Mouse (Mus musculus) thymus, postnatal 0 days (tissue): ENCODE results near the gene Fyb2. TPM values are rescaled to one million over a fixed set of nuclear protein-coding genes. Genes with fewer than 3 reads are reported as not detected.
"Not testable (repeated sequence)": the region's sequence is repeated elsewhere in the genome, so short reads cannot be mapped to it uniquely, and the experiment has no call there.

Source experiments
- DNase-seq: peaks from one replicate; pipeline ENCODE4 v3.0.0-alpha.2; 2015; ENCODE audit warnings: low spot score
- polyA plus RNA-seq: library from polyadenylated mRNA; unstranded; fragments of >200 nt; fragmentation: Nextera tagmentation; extraction: Ambion mirVana; gene quantifications from 2 replicates; pipeline ENCODE4 v1.2.1, GENCODE M21; 2015

The Fyb2 gene
- polyA plus RNA-seq, 1 experiment from 2014 or later = 1.1 TPM

DNA sequence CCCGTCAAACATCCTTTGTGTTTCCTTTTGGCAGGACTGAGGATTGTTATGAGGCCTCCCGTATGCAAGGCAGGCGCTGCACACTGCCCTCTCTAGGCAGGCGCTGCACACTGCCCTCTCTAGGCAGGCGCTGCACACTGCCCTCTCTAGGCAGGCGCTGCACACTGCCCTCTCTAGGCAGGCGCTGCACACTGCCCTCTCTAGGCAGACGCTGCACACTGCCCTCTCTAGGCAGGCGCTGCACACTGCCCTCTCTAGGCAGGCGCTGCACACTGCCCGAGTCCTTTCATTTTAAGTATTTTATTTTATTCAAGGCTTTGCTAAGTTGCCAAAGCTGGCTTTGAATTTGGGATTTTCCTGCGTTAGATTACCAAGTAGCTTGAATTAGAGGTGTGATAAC is 91.4 kb downstream of the Fyb2 start:
- not testable (repeated sequence) for DNase-seq

DNA sequence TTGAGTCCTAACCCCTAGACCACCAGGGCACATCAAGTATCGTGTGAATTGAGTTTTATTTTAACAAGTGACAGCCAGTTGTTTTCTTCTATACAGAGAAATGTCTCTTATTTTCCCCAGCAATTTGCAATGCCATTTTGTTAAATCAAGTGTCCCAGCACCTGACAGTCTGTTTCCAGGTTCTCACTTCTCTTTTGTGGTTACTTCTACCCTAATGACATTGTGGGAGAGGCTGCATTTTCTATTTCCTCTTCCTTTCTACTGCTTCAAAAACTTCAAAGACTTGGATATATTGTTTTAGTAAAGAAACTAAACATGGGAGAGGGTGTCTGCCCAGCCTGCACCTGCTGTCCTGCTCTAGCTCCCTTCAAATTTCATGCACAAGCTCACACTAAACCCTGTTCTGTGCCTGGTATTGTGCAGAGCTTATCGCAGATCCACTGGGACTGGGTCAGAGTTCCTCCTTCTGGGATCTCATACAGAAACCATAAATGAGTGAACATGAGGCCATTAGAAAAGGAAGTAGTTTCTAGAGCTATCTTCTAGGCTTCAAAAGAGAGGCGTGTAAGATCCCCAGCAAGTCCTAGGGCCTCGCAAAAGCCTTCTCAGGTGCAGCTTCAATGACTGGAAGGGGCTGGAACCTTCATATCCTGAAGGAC is 94.2 kb downstream of the Fyb2 start:
- no peak for DNase-seq

DNA sequence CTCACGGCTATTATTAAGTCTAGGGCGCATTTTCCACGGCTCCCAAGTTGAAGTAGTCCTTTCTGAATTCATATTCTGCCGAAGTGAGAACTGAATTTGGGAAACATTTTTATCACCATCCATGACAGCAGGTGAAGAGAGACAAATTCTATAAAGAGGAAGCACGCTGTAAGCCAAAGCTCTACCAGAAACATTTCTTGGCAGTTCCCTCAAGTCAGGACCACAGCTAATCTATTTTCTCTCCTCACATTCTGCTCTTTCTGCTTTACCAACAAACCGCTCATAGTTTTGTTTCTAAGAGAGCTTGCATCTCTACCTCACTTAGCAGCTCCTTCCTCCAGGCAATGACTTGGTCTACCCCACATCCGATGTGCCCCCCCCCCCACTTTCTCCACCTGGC is 100.5 kb downstream of the Fyb2 start:
- DNase-seq = no peak

DNA sequence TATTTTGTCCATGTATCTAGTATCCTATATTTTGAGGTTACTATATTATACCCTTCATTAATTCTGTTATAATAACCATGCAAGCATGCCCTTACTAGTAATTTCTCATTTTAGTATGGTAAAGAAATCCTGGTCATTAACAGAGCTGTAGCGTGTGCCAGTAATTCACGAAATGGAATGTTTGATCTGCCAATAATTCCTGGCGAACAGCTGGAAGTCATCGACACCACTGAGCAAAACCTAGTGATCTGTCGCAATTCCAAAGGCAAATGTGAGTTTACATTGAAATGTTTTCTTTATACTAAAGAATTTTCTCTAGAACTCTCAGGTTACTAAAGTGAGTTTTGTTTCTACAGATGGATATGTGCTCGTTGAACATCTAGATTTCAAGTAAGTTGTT is 102.2 kb downstream of the Fyb2 start:
- DNase-seq = no peak

GRCm38 (mm10) chr4:105016006-105016613 is 102.9 kb downstream of the Fyb2 start:
- DNase-seq = no peak

- no peak for DNase-seq
Measured at GRCm38 (mm10) chr4:105027278-105027677, 114.0 kb downstream of the Fyb2 start.

DNA sequence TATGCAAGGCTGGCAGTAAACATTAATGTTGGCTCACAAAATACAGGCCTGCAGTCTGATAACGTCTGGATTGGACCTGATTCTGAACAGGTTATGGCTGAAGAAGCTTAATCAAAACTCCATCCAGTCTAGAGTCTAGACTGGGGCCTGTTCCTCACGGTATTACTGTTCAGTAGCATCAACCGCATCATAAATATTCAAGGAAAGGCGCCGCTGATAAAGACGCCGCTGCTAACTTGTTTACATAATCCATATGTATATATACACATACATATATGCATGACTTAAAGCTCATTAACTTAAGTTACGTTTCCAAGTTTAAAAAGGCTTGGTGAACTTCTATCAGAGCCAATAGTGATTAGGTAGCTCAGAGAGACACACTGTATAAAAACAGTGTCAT is 117.8 kb downstream of the Fyb2 start:
- DNase-seq = no peak

DNA sequence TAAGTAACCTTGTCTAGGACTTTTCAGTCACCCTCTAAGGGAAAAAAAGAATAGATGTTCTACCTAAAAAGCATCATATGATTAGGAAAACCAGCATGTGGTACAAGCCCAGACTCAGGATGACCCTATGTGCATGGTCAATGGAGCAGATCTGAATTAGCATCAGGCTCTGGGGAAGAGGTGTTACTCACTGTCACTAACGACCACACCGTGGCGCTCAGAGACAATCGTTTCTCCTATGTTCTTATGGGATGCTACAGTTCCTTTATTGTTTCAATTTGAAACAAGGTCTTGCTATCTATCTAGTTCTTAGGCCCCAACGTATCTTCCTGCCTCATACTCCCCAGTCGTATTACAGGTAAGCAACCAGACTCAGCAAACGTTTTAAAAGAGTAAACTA is 119.9 kb downstream of the Fyb2 start:
- DNase-seq = no peak

- DNase-seq = peak; percentile 4
Measured at GRCm38 (mm10) chr4:105034259-105034658, 121.0 kb downstream of the Fyb2 start.

DNA sequence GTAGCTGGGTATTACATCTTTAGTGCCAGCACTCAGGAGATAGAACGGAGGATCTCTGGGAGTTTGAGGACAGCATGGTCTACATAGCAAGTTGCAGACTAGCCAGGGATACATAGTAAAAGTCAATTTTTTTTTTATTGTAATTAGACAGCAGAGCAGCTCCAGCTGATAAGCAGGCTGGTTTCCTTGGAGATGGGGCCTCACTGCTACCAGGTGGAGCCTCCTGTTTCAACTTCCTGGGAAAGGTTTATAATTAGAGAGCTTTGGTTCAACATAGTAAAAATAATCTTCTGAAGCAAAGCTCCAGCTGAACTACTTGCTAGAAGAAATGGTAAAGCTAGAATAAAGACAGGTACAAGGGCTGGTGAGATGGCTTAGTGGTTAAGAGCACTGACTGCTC is 136.8 kb downstream of the Fyb2 start:
- no peak for DNase-seq

GRCm38 (mm10) chr4:105051291-105051690 is 138.0 kb downstream of the Fyb2 start:
- DNase-seq = no peak

Other genes with a start within 250 kb of the Fyb2 start
- 0.08 and 0.10 TPM in 2 replicates for gene C8b, start 147.1 kb upstream of the Fyb2 start, polyA plus RNA-seq
- not detected in 2 replicates for gene Gm17662, start 56.1 kb upstream of the Fyb2 start, polyA plus RNA-seq
- gene C8a, start 37.1 kb upstream of the Fyb2 start, polyA plus RNA-seq = 0.18 TPM in 1 of 2 replicates, not detected in the other
- 0.77 and 0.94 TPM in 2 replicates for gene Prkaa2, start 196.4 kb downstream of the Fyb2 start, polyA plus RNA-seq
- gene Plpp3, start 243.9 kb downstream of the Fyb2 start, polyA plus RNA-seq = 22.5 and 22.7 TPM in 2 replicates